Mouse (Mus musculus): ENCODE measurements at regions not wholly inside any gene's neighbourhood (a gene's known extent, or its start where the extent isn't known, plus 50 kb on each side); places are given as distances from the start of the nearest gene placed in this dataset.
A peak's percentile ranks its signal among the peaks of the same experiment; 100 is the strongest.

GRCm38 (mm10) chr16:65250426-65250825, 144.8 kb upstream of the Htr1f start:
- DNase-seq (ENCODE audit: low read depth, low spot score) = no peak

DNA sequence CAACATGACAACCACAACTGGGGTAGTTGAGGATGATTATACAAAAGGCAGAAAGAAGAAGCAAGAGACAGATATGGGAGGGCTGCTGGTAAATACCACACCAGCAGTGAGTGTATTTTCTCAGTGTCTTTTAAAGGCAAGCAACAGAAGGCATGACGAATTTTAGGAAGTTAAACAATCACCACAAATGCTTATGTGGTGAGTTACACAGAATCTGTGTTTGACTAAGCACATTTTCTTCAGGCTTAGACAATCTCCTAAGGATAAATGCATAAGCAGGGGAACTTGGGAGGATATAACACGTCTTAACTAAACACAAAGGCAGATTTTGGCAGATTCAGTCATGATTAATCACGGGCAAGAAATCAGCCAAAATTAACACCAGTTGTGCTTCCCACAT, 141.8 kb upstream of the Htr1f start:
- no peak for DNase-seq (ENCODE audit: low read depth, low spot score)

GRCm38 (mm10) chr16:65234404-65234803, 128.8 kb upstream of the Htr1f start:
- DNase-seq (ENCODE audit: low read depth, low spot score) = no peak

GRCm38 (mm10) chr16:65233964-65234363, 128.3 kb upstream of the Htr1f start:
- DNase-seq (ENCODE audit: low read depth, low spot score) = no peak

- no peak for DNase-seq (ENCODE audit: low read depth, low spot score)
These were observed 113.8 kb upstream of the Htr1f start for GRCm38 (mm10) chr16:65219434-65219833.

DNA sequence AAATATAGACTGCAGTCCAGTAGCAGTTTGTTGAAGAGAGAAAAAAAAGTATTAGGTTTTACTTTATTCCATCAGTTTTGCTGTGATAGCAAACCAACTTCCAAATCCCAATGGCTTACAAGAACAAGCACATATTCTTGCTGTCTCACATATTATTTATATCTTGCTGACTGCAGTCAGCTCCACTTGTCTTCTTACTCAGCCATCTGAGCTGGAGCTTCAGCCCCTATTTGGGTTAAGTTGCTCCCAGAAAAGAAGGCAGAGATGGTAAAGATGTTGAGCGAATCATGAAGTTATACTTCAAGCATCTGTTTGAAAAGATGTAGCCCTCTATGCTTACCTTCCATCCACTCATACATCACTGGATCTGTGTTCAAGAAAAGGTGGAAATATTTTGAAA, 106.7 kb upstream of the Htr1f start:
- no peak for DNase-seq (ENCODE audit: low read depth, low spot score)

DNA sequence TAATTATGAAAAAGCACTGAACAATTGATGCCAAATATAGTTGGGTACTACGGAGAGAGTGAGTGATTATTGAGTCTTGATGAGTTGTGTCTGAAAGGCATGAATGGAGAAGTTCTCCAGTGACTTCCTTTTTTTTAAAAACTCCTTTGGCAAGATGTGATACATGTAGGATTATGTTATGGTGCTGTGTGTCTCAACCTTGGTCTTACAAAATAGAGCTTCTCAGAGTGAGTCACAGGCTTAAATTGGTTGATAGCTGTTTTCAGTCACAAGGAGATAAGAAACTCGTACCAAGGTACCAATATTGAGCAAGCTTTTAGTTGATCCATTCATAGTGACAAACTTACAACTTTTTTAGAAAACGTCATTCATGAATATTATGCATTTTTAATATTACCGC, 95.7 kb upstream of the Htr1f start:
- no peak for DNase-seq (ENCODE audit: low read depth, low spot score)

- DNase-seq (ENCODE audit: low read depth, low spot score) = no peak
These were observed 91.7 kb upstream of the Htr1f start for GRCm38 (mm10) chr16:65197203-65197844.

DNA sequence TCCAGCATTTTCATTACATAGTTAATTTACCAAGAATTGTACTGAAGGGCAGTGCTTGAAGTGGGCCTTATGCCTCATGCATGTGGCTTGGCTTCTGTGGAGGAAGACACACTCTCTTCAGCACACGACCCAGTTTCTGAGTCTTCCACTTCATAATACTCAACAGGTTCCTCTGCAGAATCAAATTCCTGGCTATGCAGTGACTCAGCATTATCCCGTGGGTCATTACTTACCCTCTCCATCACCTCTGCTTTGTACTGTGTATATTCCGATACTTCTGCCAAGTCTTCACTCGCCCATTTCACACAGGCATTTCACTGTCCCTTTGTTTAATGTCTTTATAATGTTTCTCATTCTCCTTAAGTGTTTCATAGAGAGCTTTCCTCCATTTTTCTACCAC, 90.1 kb upstream of the Htr1f start:
- DNase-seq (ENCODE audit: low read depth, low spot score) = no peak

- no peak for DNase-seq (ENCODE audit: low read depth, low spot score)
These were observed 86.0 kb upstream of the Htr1f start for GRCm38 (mm10) chr16:65191574-65192149.

DNA sequence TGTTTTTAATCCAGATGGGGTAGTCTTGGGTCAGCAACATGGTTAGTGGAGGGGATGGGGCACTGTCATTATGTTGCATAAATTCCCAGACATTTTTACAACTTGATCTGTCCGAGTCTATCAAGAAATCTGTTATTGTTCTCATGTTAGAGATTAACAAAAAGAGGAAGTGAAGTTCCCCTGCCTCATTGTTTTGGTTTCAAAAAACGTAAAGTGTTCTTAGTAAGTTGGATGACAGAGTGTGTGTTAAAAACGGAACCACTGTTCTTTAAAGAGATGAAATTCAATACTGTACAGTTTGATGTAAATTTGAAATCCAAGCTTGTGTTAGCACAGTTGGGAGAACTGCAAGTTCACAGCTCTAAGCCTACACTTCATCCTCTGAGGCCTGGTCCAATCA, 68.9 kb upstream of the Htr1f start:
- DNase-seq (ENCODE audit: low read depth, low spot score) = peak; percentile 72

- no peak for DNase-seq (ENCODE audit: low read depth, low spot score)
These were observed 61.5 kb upstream of the Htr1f start for GRCm38 (mm10) chr16:65167151-65167550.

DNA sequence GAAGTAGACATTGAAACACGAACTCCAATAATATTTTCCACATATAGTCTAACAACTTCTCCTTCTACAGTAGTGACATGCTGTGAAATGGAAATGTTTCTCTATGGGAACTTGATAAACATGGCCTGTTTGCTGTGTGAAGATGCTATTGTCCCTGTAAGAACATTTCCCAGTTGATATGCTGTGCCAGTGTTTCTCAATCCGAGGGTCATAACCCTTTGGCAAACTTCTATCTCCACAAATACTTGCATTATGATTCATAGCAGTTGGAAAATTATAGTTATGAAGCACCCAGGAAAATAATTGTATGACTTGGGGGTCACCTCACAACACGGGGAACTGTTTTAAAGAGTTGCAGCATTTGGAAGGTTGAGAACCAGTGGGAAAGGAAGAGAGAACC, 57.1 kb upstream of the Htr1f start:
- DNase-seq (ENCODE audit: low read depth, low spot score) = no peak

DNA sequence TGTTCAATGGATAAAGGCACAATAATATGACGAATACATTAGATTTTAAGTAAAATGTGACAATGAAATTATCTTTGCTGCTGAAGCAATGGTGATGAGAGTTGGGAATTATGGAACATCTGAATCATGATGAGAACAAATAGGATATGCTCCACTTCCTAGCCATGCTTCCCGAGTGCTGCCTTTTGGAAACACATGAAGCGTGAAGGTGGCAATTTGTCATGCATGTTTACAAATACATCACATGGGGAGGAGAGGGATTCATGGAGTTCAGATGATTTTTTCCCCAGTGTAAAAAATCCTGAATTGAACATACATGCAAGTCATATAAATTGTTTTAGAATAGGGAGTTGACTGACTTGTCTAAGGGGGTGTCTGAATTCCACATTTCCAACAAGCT, 54.6 kb upstream of the Htr1f start:
- DNase-seq (ENCODE audit: low read depth, low spot score) = no peak

DNA sequence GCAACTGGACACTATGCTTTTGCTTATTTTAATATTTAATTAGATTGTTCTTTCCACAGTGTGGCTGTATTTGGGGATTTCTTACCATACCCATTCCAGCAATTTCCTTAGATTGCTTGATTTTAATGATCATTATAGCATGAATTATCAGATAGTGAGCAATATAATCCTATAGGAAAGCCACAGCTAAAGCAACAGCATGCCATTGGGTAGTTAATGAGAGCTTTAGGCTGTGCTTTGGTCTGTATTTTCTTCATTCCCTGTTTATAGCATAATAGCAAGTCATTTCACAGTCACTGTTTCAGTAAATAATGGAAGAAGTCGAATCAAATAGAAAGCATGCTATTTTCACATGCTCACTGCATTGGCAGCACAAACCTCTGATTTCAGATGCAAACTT, 49.9 kb upstream of the Htr1f start:
- no peak for DNase-seq (ENCODE audit: low read depth, low spot score)

Data from A20 (cell line).